Mouse (Mus musculus) C2C12 (cell line): ENCODE results near the gene Mto1. TPM values are rescaled to one million over a fixed set of nuclear protein-coding genes. Genes with fewer than 3 reads are reported as not detected.
"Not testable (repeated sequence)": the region's sequence is repeated elsewhere in the genome, so short reads cannot be mapped to it uniquely, and the experiment has no call there.

Experiments used
- H3K27me3 ChIP-seq: one replicate; pipeline ENCODE4 v1.6.1; 2011; ENCODE audit not compliant: control insufficient read depth, insufficient read depth, insufficient read length
- H3K36me3 ChIP-seq: one replicate; pipeline ENCODE4 v1.6.1; 2011; ENCODE audit not compliant: control insufficient read depth, insufficient read depth
- H3K4me3 ChIP-seq: one replicate; pipeline ENCODE4 v1.5.1; 2011; ENCODE audit warnings: mild to moderate bottlenecking, control low read depth; ENCODE audit not compliant: poor library complexity, insufficient read depth, severe bottlenecking
- H3K79me2 ChIP-seq: one replicate; pipeline ENCODE4 v1.6.1; 2011; ENCODE audit not compliant: control insufficient read depth, insufficient read depth
- H3K79me3 ChIP-seq: one replicate; pipeline ENCODE4 v1.6.1; 2011; ENCODE audit warnings: low read depth, control low read depth
- H3ac ChIP-seq: one replicate; pipeline ENCODE3; 2011; ENCODE audit warnings: low read depth; ENCODE audit not compliant: control insufficient read depth, insufficient read length
- CEBPB ChIP-seq: IDR thresholded peaks from one replicate; pipeline ENCODE4 v1.6.1; 2011; ENCODE audit warnings: low read depth, mild to moderate bottlenecking, control low read depth, moderate library complexity
- CTCF ChIP-seq: IDR thresholded peaks from one replicate; pipeline ENCODE4 v1.5.1; 2011; ENCODE audit not compliant: control insufficient read depth, insufficient read depth, insufficient read length
- FOSL1 ChIP-seq: IDR thresholded peaks from one replicate; pipeline ENCODE4 v1.8.0; 2011; ENCODE audit warnings: mild to moderate bottlenecking, low read length; ENCODE audit not compliant: poor library complexity, insufficient read depth, severe bottlenecking
- MAX ChIP-seq: IDR thresholded peaks from one replicate; pipeline ENCODE4 v1.6.1; 2011; ENCODE audit warnings: mild to moderate bottlenecking, control low read depth
- MYOD1 ChIP-seq: IDR thresholded peaks from one replicate; pipeline ENCODE4 v1.6.1; 2011; ENCODE audit warnings: low read depth; ENCODE audit not compliant: control insufficient read depth, insufficient read length
- MYOG ChIP-seq: IDR thresholded peaks from one replicate; pipeline ENCODE4 v1.6.1; 2011; ENCODE audit not compliant: control insufficient read depth, insufficient read length; ENCODE audit errors: extremely low read depth
- USF1 ChIP-seq: IDR thresholded peaks from one replicate; pipeline ENCODE4 v1.6.1; 2011; ENCODE audit warnings: low read depth, mild to moderate bottlenecking, control low read depth, moderate library complexity
- microRNA-seq: library from miRNA; unstranded; fragments of <30 nt; microRNA quantifications from one replicate; pipeline ENCODE4, GENCODE M21; 2019; ENCODE audit warnings: borderline microRNAs expressed
- polyA plus RNA-seq: library from polyadenylated mRNA; unstranded; fragments of >200 nt; fragmentation: generic; extraction: Trizol; gene quantifications from one replicate; pipeline ENCODE4 v1.2.1, GENCODE M21; 2012; ENCODE audit warnings: missing spikeins

Mto1 gene
- polyA plus RNA-seq, 1 experiment: 11.2 TPM

- Histone ChIP-seq H3K27me3 (no peaks in the 10 kb centered on the region), H3K79me2 (no peaks in the 10 kb centered on the region), H3K36me3 (no peaks in the 10 kb centered on the region), H3ac (no peak overlapping the region), H3K79me3 (no peaks in the 10 kb centered on the region), H3K4me3 (no peak overlapping the region)
- no peak for TF ChIP-seq MYOG
- TF ChIP-seq CTCF: no peak
- no peak for TF ChIP-seq CEBPB
- no peak for TF ChIP-seq MAX
- no peak for TF ChIP-seq MYOD1
- TF ChIP-seq USF1: no peak
- no peak for TF ChIP-seq FOSL1
Measured at GRCm38 (mm10) chr9:78514681-78515080, 66.7 kb downstream of the Mto1 start.

- H3K4me3 ChIP-seq: no peak overlapping the region
- peaks cover 5% of the 10 kb centered on the region for H3K79me3 ChIP-seq
- no peak overlapping the region for H3ac ChIP-seq
- TF ChIP-seq USF1 (no peak), MYOD1 (no peak), FOSL1 (no peak), MYOG (no peak), MAX (no peak), CEBPB (no peak), CTCF (no peak)
- H3K79me2 ChIP-seq: peaks cover 7% of the 10 kb centered on the region
- H3K36me3 ChIP-seq: no peaks in the 10 kb centered on the region
- H3K27me3 ChIP-seq: no peaks in the 10 kb centered on the region
Measured at GRCm38 (mm10) chr9:78516125-78516524, 68.1 kb downstream of the Mto1 start.

GRCm38 (mm10) chr9:78517237-78517636 is 69.2 kb downstream of the Mto1 start:
- not testable (repeated sequence) for H3K27me3 ChIP-seq, H3K4me3 ChIP-seq, H3K36me3 ChIP-seq, H3ac ChIP-seq
- peaks cover 15% of the 10 kb centered on the region for H3K79me2 ChIP-seq
- H3K79me3 ChIP-seq: peaks cover 10% of the 10 kb centered on the region

GRCm38 (mm10) chr9:78520127-78520779 is 72.2 kb downstream of the Mto1 start:
- Histone ChIP-seq H3K36me3 (peaks cover 5% of the 10 kb centered on the region), H3K79me3 (peaks cover 10% of the 10 kb centered on the region), H3ac (peak overlapping the region; percentile 39), H3K4me3 (peak overlapping the region; percentile 52), H3K79me2 (peaks cover 15% of the 10 kb centered on the region), H3K27me3 (no peaks in the 10 kb centered on the region)
- peak; percentile 21 for TF ChIP-seq MYOD1
- TF ChIP-seq FOSL1: no peak

- Histone ChIP-seq H3K79me2 (peaks cover 15% of the 10 kb centered on the region), H3K4me3 (peak overlapping the region; percentile 52), H3K79me3 (peaks cover 11% of the 10 kb centered on the region), H3ac (peak overlapping the region; percentile 39), H3K27me3 (no peaks in the 10 kb centered on the region), H3K36me3 (peaks cover 9% of the 10 kb centered on the region)
- TF ChIP-seq MAX (peak; percentile 96), MYOG (no peak)
Measured at GRCm38 (mm10) chr9:78520780-78521601, 73.0 kb downstream of the Mto1 start.

GRCm38 (mm10) chr9:78521689-78522088 is 73.7 kb downstream of the Mto1 start:
- no peak for TF ChIP-seq CTCF
- TF ChIP-seq MAX: no peak
- no peak for TF ChIP-seq CEBPB
- TF ChIP-seq MYOD1: no peak
- no peak for TF ChIP-seq FOSL1
- no peak for TF ChIP-seq MYOG
- TF ChIP-seq USF1: no peak
- Histone ChIP-seq H3K79me3 (peaks cover 11% of the 10 kb centered on the region), H3K27me3 (no peaks in the 10 kb centered on the region), H3K4me3 (peak overlapping the region; percentile 52), H3K79me2 (peaks cover 15% of the 10 kb centered on the region), H3ac (peak overlapping the region; percentile 12), H3K36me3 (peaks cover 9% of the 10 kb centered on the region)

Small RNAs within 50 kb of the gene (microRNA-seq; reads per million reads assigned to microRNA genes)
- not detected for gene Gm26377

Other genes with a start within 250 kb of the Mto1 start
- 5.2 TPM for gene Gsta1, start 217.6 kb upstream of the Mto1 start, polyA plus RNA-seq
- 0.76 TPM for gene Gm3776, start 191.1 kb upstream of the Mto1 start, polyA plus RNA-seq
- 0.33 TPM for gene Gm10639, start 158.3 kb upstream of the Mto1 start, polyA plus RNA-seq
- not detected for gene Omt2a, start 133.4 kb upstream of the Mto1 start, polyA plus RNA-seq
- gene Omt2b, start 120.6 kb upstream of the Mto1 start, polyA plus RNA-seq: not detected
- gene Gsta2, start 92.4 kb upstream of the Mto1 start, polyA plus RNA-seq: 0.09 TPM
- 0.34 TPM for gene Dppa5a, start 80.0 kb upstream of the Mto1 start, polyA plus RNA-seq
- 0.02 TPM for gene Ooep, start 69.5 kb upstream of the Mto1 start, polyA plus RNA-seq
- gene Ddx43, start 52.4 kb upstream of the Mto1 start, polyA plus RNA-seq: not detected
- gene Cgas, start 5.0 kb upstream of the Mto1 start, polyA plus RNA-seq: 1.8 TPM
- gene Gm17324, start 578 bp downstream of the Mto1 start, polyA plus RNA-seq: not detected
- gene Eef1a1, start 40.9 kb downstream of the Mto1 start, polyA plus RNA-seq: 7,691 TPM
- gene Slc17a5, start 139.8 kb downstream of the Mto1 start, polyA plus RNA-seq: 3.7 TPM
- gene Cd109, start 167.3 kb downstream of the Mto1 start, polyA plus RNA-seq: 5.9 TPM